Mouse (Mus musculus) gastrocnemius, adult 18-20 months (tissue): ENCODE data around the gene Ikzf4. TPM values are rescaled to one million over a fixed set of nuclear protein-coding genes. Genes with fewer than 3 reads are reported as not detected.
A peak's percentile ranks its signal among the peaks of the same experiment; 100 is the strongest.

Experiments used
- DNase-seq: peaks from one replicate; pipeline ENCODE4 v3.0.0; 2021; ENCODE audit warnings: low spot score
- long read RNA-seq, 2 experiments: library from polyadenylated mRNA; stranded (forward); transcript quantifications; one replicate each; pipeline ENCODE4 v2.0.0; 2021
- total RNA-seq, 2 experiments: library from RNA; stranded (reverse); gene quantifications; 2 replicates each; pipeline ENCODE4 v1.2.3; 2021

The Ikzf4 gene
- under 1 TPM; 0.37 to 0.57 TPM for total RNA-seq
- long read RNA-seq, experiment 1 = 0 reads
- long read RNA-seq, experiment 2 = 0 reads

- peak; percentile 13 for DNase-seq
These were observed at the start of gene Ikzf4 for GRCm38 (mm10) chr10:128645111-128646011. Gene Ikzf4, minus strand, starts transcription at chr10:128645991.

- no peak for DNase-seq
These were observed 49.7 kb upstream of the Ikzf4 start for GRCm38 (mm10) chr10:128695411-128695991.

GRCm38 (mm10) chr10:128674469-128675008 is 28.7 kb upstream of the Ikzf4 start:
- DNase-seq = peak; percentile 31

GRCm38 (mm10) chr10:128673763-128674468 is 28.1 kb upstream of the Ikzf4 start, which contains the start of gene Suox:
Gene Suox, minus strand, starts transcription at chr10:128674073.
- DNase-seq = peak; percentile 88

- no peak for DNase-seq
These were observed 25.4 kb upstream of the Ikzf4 start for GRCm38 (mm10) chr10:128671148-128671547.

- DNase-seq = peak; percentile 11
These were observed 23.2 kb upstream of the Ikzf4 start for GRCm38 (mm10) chr10:128668790-128669672.

GRCm38 (mm10) chr10:128665806-128666205 is 20.0 kb upstream of the Ikzf4 start:
- DNase-seq = no peak

GRCm38 (mm10) chr10:128665307-128665706 is 19.5 kb upstream of the Ikzf4 start:
- DNase-seq = no peak

- no peak for DNase-seq
These were observed 19.0 kb upstream of the Ikzf4 start for GRCm38 (mm10) chr10:128664808-128665207.

GRCm38 (mm10) chr10:128663441-128664220 is 17.8 kb upstream of the Ikzf4 start:
- DNase-seq = no peak

- DNase-seq = no peak
These were observed 16.7 kb upstream of the Ikzf4 start for GRCm38 (mm10) chr10:128662465-128662864.

- DNase-seq = no peak
These were observed 13.7 kb upstream of the Ikzf4 start for GRCm38 (mm10) chr10:128659490-128659889.

GRCm38 (mm10) chr10:128657844-128658243 is 12.1 kb upstream of the Ikzf4 start:
- DNase-seq = no peak

GRCm38 (mm10) chr10:128656731-128657130 is 10.9 kb upstream of the Ikzf4 start:
- no peak for DNase-seq

- DNase-seq = no peak
These were observed 9.5 kb upstream of the Ikzf4 start for GRCm38 (mm10) chr10:128655254-128655653.

- DNase-seq = no peak
These were observed 8.1 kb upstream of the Ikzf4 start for GRCm38 (mm10) chr10:128653866-128654265.

GRCm38 (mm10) chr10:128646139-128647089 is 623 bp upstream of the Ikzf4 start:
- DNase-seq = no peak

GRCm38 (mm10) chr10:128642749-128643148 is 3.0 kb downstream of the Ikzf4 start:
- DNase-seq = no peak

- DNase-seq = no peak
These were observed 3.9 kb downstream of the Ikzf4 start for GRCm38 (mm10) chr10:128641871-128642270.
